Mouse (Mus musculus) erythroblast, embryonic 14.5 days (primary cell): ENCODE data around the gene 1810024B03Rik. TPM values are rescaled to one million over a fixed set of nuclear protein-coding genes. Genes with fewer than 3 reads are reported as not detected.

Experiments
- H3K27me3 ChIP-seq: 2 replicates; pipeline ENCODE4 v1.6.1; 2012; ENCODE audit warnings: inconsistent platforms; ENCODE audit not compliant: control insufficient read depth
- H3K36me3 ChIP-seq: 2 replicates; pipeline ENCODE4 v1.6.1; 2012; ENCODE audit warnings: mild to moderate bottlenecking, inconsistent platforms; ENCODE audit not compliant: control insufficient read depth
- H3K4me1 ChIP-seq: 2 replicates; pipeline ENCODE4 v1.6.1; 2012; ENCODE audit warnings: inconsistent platforms; ENCODE audit not compliant: control insufficient read depth
- H3K4me3 ChIP-seq: replicated peaks from 2 replicates; pipeline ENCODE3; 2012; ENCODE audit warnings: moderate library complexity, mild to moderate bottlenecking, inconsistent platforms
- H3K9me3 ChIP-seq: 2 replicates; pipeline ENCODE4 v1.6.1; 2012; ENCODE audit warnings: low read length, inconsistent platforms, mixed read lengths; ENCODE audit not compliant: control insufficient read depth
- GATA1 ChIP-seq: IDR thresholded peaks from 2 replicates; pipeline ENCODE4 v1.6.1; 2012; ENCODE audit warnings: low read length, inconsistent platforms, mixed read lengths
- TAL1 ChIP-seq: IDR thresholded peaks from 3 replicates; pipeline ENCODE4 v1.6.1; 2012; ENCODE audit warnings: low read length, inconsistent platforms, mixed read lengths
- polyA plus RNA-seq: library from polyadenylated mRNA; stranded (reverse); fragments of >175 nt; gene quantifications from 2 replicates; pipeline ENCODE4 v1.2.3, GENCODE M21; 2012

Gene 1810024B03Rik
- polyA plus RNA-seq, 1 experiment, result not detected

DNA sequence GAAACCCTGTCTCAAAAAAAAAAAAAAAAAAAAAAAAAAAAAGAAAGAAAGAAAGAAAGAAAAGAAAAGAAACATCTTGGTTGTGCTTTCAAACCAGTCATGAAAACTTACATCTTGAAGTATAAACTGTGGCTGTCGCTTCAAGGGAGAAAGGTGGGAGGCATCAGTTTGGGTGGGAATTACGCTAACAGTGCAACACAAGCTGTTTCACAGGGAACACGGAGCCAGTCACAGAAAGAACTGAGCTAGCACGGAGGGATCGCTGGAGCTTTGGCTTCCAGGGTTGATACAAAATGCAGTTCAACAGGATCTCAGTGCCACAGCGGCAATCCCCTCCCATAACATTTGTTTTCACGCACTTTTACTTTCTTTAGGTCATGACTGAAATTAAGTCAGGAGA lies 68.1 kb downstream of the 1810024B03Rik start:
- peaks cover 14% of the 10 kb centered on the region for H3K9me3 ChIP-seq
- no peak overlapping the region for H3K4me3 ChIP-seq
- no peaks in the 10 kb centered on the region for H3K27me3 ChIP-seq
- H3K4me1 ChIP-seq, result peaks cover 68% of the 10 kb centered on the region
- H3K36me3 ChIP-seq, result peaks cover 56% of the 10 kb centered on the region
- no peak for TF ChIP-seq TAL1
- no peak for TF ChIP-seq GATA1

GRCm38 (mm10) chr2:127139605-127140004 lies 68.5 kb downstream of the 1810024B03Rik start:
- H3K4me3 ChIP-seq, result no peak overlapping the region
- no peaks in the 10 kb centered on the region for H3K27me3 ChIP-seq
- peaks cover 56% of the 10 kb centered on the region for H3K36me3 ChIP-seq
- H3K9me3 ChIP-seq, result peaks cover 14% of the 10 kb centered on the region
- peaks cover 67% of the 10 kb centered on the region for H3K4me1 ChIP-seq
- TF ChIP-seq GATA1 (no peak), TAL1 (no peak)

DNA sequence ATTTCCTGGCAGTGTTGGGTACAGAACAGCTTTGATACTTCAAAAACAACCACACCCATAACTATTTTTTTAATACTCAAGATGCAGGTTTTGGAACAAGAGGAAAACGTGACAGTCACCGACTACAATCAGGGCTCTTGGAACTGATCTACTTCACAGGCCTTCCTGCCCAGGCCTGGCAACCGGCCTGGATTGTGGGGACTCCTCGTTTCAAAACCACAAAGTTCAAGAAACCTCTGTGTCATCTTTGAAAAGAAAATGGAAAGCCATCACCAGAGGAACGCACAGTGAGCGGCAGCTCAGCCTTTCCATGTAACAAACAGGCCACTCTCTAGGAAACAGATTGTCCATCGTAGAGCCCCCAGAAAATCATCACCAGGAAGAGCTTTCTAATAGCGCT lies 69.0 kb downstream of the 1810024B03Rik start:
- Histone ChIP-seq H3K36me3 (peaks cover 56% of the 10 kb centered on the region), H3K27me3 (no peaks in the 10 kb centered on the region), H3K9me3 (peaks cover 14% of the 10 kb centered on the region), H3K4me3 (no peak overlapping the region), H3K4me1 (peaks cover 67% of the 10 kb centered on the region)
- TF ChIP-seq TAL1 (no peak), GATA1 (no peak)

- Histone ChIP-seq H3K4me3 (no peak overlapping the region), H3K4me1 (peaks cover 62% of the 10 kb centered on the region), H3K36me3 (peaks cover 56% of the 10 kb centered on the region), H3K9me3 (peaks cover 14% of the 10 kb centered on the region), H3K27me3 (no peaks in the 10 kb centered on the region)
- no peak for TF ChIP-seq GATA1
Measured at GRCm38 (mm10) chr2:127138449-127138848, 69.6 kb downstream of the 1810024B03Rik start.

- Histone ChIP-seq H3K4me3 (no peak overlapping the region), H3K36me3 (peaks cover 56% of the 10 kb centered on the region), H3K9me3 (peaks cover 14% of the 10 kb centered on the region), H3K4me1 (peaks cover 57% of the 10 kb centered on the region), H3K27me3 (no peaks in the 10 kb centered on the region)
- no peak for TF ChIP-seq GATA1
- no peak for TF ChIP-seq TAL1
Measured at GRCm38 (mm10) chr2:127137838-127138420, 70.2 kb downstream of the 1810024B03Rik start.

DNA sequence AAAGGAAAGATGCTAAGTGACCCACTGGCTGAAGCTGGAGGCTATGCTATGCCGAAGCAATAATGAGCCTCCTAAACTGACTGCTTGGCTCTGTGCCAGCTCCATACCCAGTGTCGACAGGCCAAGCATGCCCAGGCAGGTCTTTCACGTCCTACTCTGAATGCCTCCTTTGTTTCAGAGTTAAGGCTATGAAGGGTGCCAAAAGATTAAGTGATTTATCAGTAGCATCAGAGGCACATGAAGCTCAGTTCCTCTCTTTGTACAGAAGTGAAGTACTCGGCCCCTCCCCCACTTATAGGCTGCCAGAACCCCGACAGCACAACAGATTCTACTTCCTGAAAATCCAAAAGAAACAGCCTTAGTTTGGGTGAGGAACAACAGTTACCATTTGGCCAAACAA lies 71.1 kb downstream of the 1810024B03Rik start:
- Histone ChIP-seq H3K4me1 (peaks cover 57% of the 10 kb centered on the region), H3K27me3 (no peaks in the 10 kb centered on the region), H3K36me3 (peaks cover 55% of the 10 kb centered on the region), H3K4me3 (no peak overlapping the region), H3K9me3 (peaks cover 14% of the 10 kb centered on the region)
- no peak for TF ChIP-seq GATA1
- TF ChIP-seq TAL1, result no peak

Other genes with a start within 250 kb of the 1810024B03Rik start
- 0.08 TPM in 1 of 2 replicates, not detected in the other for gene Ap4e1, start 199.6 kb downstream of the 1810024B03Rik start, polyA plus RNA-seq
- 1.3 and 1.7 TPM in 2 replicates for gene Blvra, start 137.6 kb downstream of the 1810024B03Rik start, polyA plus RNA-seq
- gene Ncaph, start 74.3 kb downstream of the 1810024B03Rik start, polyA plus RNA-seq, result 3.9 and 6.2 TPM in 2 replicates
- gene Itpripl1, start 64.8 kb downstream of the 1810024B03Rik start, polyA plus RNA-seq, result 0.47 and 0.61 TPM in 2 replicates
- gene Snrnp200, start 106 bp upstream of the 1810024B03Rik start, polyA plus RNA-seq, result 0.90 and 0.97 TPM in 2 replicates
- 2.2 and 3.3 TPM in 2 replicates for gene Ciao1, start 39.5 kb upstream of the 1810024B03Rik start, polyA plus RNA-seq
- 1.6 and 1.9 TPM in 2 replicates for gene Tmem127, start 39.6 kb upstream of the 1810024B03Rik start, polyA plus RNA-seq
- gene Stard7, start 61.9 kb upstream of the 1810024B03Rik start, polyA plus RNA-seq, result 1.1 and 1.5 TPM in 2 replicates
- 0.05 and 0.08 TPM in 2 replicates for gene Dusp2, start 127.9 kb upstream of the 1810024B03Rik start, polyA plus RNA-seq
- not detected in 2 replicates for gene Astl, start 130.4 kb upstream of the 1810024B03Rik start, polyA plus RNA-seq
- 1.9 and 2.4 TPM in 2 replicates for gene Adra2b, start 154.9 kb upstream of the 1810024B03Rik start, polyA plus RNA-seq
- gene Gpat2, start 216.9 kb upstream of the 1810024B03Rik start, polyA plus RNA-seq, result 0.27 and 0.45 TPM in 2 replicates
- 3.5 and 4.5 TPM in 2 replicates for gene Fahd2a, start 236.3 kb upstream of the 1810024B03Rik start, polyA plus RNA-seq